Mouse (Mus musculus) testis, adult 2 months (tissue): Measurements from ENCODE around the gene Hist2h3c1.

Experiments
- CTCF ChIP-seq: fragments of 200-500 bp; IDR thresholded peaks from 2 replicates; pipeline ENCODE4 v1.5.1; 2012; ENCODE audit warnings: low read depth, mild to moderate bottlenecking, inconsistent platforms, low read length, moderate library complexity; ENCODE audit not compliant: control insufficient read depth, insufficient read depth, insufficient replicate concordance
- POLR2A ChIP-seq: fragments of 200-500 bp; IDR thresholded peaks from 2 replicates; pipeline ENCODE4 v1.6.1; 2012; ENCODE audit warnings: low read depth, mild to moderate bottlenecking, inconsistent platforms, low read length, moderate library complexity; ENCODE audit not compliant: control insufficient read depth

- no peak for TF ChIP-seq CTCF
- no peak for TF ChIP-seq POLR2A
Measured at GRCm38 (mm10) chr3:96237904-96238511, 8.5 kb upstream of the Hist2h3c1 start.
